Mouse (Mus musculus) heart, adult 2 months (tissue): ENCODE results near the gene Slc51b.

Experiments used
- CTCF ChIP-seq: fragments of 200-600 bp; IDR thresholded peaks from 2 replicates; pipeline ENCODE4 v1.8.1; 2022; ENCODE audit warnings: antibody characterized with exemption, mild to moderate bottlenecking, moderate library complexity
- POLR2A ChIP-seq: fragments of 200-500 bp; IDR thresholded peaks from 2 replicates; pipeline ENCODE4 v1.6.1; 2011; ENCODE audit warnings: mild to moderate bottlenecking, low read depth, low read length, control low read depth; ENCODE audit not compliant: insufficient read depth

- TF ChIP-seq CTCF = no peak
- no peak for TF ChIP-seq POLR2A
Observed at GRCm38 (mm10) chr9:65405184-65405449, 17.6 kb downstream of the Slc51b start.
